Mouse (Mus musculus) E14TG2a.4 (cell line): ENCODE data around the gene Ier3.

Source experiments
- H3K27me3 ChIP-seq: 2 replicates; pipeline ENCODE4 v1.6.1; 2014; ENCODE audit warnings: low read length, control low read depth; ENCODE audit not compliant: insufficient read depth
- H3K36me3 ChIP-seq: 2 replicates; pipeline ENCODE4 v1.6.1; 2014; ENCODE audit warnings: low read length, control low read depth; ENCODE audit not compliant: insufficient read depth
- H3K4me1 ChIP-seq: replicated peaks from 2 replicates; pipeline ENCODE4 v1.6.1; 2014; ENCODE audit warnings: low read depth, low read length, control low read depth
- H3K4me3 ChIP-seq: replicated peaks from 2 replicates; pipeline ENCODE4 v1.5.1; 2014; ENCODE audit warnings: mild to moderate bottlenecking, low read length
- H3K9me3 ChIP-seq: 2 replicates; pipeline ENCODE4 v1.6.1; 2014; ENCODE audit warnings: low read length, control low read depth
- CTCF ChIP-seq: conservative IDR thresholded peaks from 2 replicates; pipeline ENCODE4 v1.5.1; 2014; ENCODE audit warnings: low read length
- NANOG ChIP-seq: IDR thresholded peaks from 2 replicates; pipeline ENCODE4 v1.6.1; 2014; ENCODE audit warnings: borderline replicate concordance, low read length, mixed read lengths
- POU5F1 ChIP-seq: IDR thresholded peaks from 2 replicates; pipeline ENCODE4 v1.6.1; 2014; ENCODE audit warnings: low read length, borderline replicate concordance

Ier3 gene

DNA sequence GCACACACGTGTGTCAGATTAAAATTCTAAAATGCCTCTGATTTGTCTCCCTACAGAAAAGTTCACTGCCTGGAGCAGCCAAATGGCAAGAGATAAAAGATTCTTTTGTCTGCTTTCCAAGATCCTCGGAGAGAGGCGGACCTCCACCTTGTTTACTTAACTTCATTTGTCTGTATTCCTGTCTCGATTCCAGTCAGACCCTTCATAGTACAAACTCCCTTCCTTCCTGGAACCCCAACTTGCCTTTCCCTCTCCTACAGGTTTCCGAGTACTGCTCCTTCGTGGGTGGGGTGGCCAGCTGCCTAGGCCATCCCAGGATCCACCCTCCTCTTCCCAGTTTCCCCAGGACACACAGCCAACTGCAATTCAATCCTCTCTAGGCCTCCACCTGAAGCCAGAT, 18.5 kb upstream of the Ier3 start:
- TF ChIP-seq CTCF (no peak), NANOG (no peak), POU5F1 (no peak)
- Histone ChIP-seq H3K4me3 (no peak overlapping the region), H3K27me3 (no peaks in the 10 kb centered on the region), H3K36me3 (no peaks in the 10 kb centered on the region), H3K9me3 (no peaks in the 10 kb centered on the region), H3K4me1 (peaks cover 37% of the 10 kb centered on the region)

DNA sequence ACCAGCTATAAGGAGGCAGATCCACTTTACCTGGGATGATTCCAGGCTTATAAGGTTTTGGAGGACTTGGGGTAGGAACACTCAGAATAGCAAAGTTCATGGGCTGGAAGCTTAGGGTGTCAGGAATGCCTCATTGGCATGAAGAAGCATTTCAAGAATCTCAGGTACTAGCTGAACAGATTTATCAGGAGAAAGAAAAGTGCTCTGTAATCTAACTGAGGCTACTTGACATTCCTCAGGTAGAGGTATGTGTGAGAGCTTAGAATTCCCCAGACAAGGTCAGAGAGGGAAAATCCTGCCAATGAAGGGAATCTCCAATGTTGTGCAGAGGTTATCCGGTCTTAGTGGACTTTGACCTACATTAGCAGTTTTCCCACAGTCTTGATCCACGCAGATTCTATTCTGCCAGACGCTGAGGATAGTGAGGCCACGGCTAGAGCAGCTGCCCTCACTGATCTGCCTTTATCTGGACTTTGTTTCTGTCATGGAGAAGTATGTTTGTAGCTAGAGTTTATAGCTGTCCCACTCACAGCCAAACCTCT, 17.6 kb upstream of the Ier3 start:
- TF ChIP-seq CTCF (no peak), NANOG (no peak), POU5F1 (no peak)
- Histone ChIP-seq H3K4me3 (no peak overlapping the region), H3K9me3 (no peaks in the 10 kb centered on the region), H3K4me1 (peaks cover 45% of the 10 kb centered on the region), H3K27me3 (no peaks in the 10 kb centered on the region), H3K36me3 (no peaks in the 10 kb centered on the region)

DNA sequence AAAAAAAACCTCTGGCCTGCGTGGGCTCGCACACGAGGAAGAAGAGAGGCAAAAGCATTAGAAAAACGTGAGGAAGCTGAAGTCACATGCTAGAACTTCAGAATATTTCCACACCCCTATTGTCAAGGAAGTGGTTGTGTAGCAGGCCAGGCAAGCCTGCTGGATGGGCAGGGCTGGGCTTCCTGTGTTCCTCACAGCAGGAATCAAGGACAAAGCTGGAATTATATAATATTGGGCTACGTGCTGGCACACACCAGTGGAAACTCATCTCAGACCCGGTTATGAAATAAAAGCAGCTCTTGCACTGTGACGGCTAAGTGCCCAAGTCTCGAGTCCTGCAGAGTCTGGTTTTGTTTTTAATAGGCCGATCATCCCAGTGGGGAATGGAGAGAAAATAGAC, 13.4 kb upstream of the Ier3 start:
- Histone ChIP-seq H3K4me3 (no peak overlapping the region), H3K36me3 (no peaks in the 10 kb centered on the region), H3K27me3 (no peaks in the 10 kb centered on the region), H3K9me3 (no peaks in the 10 kb centered on the region), H3K4me1 (peaks cover 60% of the 10 kb centered on the region)
- TF ChIP-seq NANOG (no peak), CTCF (no peak), POU5F1 (no peak)

DNA sequence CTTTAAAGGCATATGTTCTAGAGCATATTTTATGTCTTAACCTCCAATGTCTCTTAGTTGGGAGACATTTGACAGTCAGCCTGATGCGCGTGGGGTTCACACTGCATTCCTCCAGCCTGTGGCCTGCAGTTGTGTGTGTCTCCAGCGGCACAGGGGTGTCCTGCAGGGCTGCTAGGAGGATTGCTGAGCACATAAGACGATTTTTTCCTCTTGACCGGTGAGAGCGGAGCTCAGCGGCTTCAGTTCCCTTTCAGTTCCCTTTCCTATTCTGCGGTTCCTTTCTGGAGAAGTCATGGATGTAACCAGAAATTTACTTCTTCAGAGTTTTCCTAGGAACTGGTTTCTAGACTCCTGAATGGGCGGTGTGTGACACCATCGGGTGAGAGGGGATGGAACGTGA, 12.1 kb upstream of the Ier3 start:
- H3K36me3 ChIP-seq, result no peaks in the 10 kb centered on the region
- peaks cover 5% of the 10 kb centered on the region; the same call in 1 of the 2 replicates for H3K27me3 ChIP-seq
- peaks cover 60% of the 10 kb centered on the region for H3K4me1 ChIP-seq
- H3K4me3 ChIP-seq, result no peak overlapping the region
- no peak for TF ChIP-seq NANOG
- no peak for TF ChIP-seq CTCF
- no peak for TF ChIP-seq POU5F1
- H3K9me3 ChIP-seq, result no peaks in the 10 kb centered on the region

DNA sequence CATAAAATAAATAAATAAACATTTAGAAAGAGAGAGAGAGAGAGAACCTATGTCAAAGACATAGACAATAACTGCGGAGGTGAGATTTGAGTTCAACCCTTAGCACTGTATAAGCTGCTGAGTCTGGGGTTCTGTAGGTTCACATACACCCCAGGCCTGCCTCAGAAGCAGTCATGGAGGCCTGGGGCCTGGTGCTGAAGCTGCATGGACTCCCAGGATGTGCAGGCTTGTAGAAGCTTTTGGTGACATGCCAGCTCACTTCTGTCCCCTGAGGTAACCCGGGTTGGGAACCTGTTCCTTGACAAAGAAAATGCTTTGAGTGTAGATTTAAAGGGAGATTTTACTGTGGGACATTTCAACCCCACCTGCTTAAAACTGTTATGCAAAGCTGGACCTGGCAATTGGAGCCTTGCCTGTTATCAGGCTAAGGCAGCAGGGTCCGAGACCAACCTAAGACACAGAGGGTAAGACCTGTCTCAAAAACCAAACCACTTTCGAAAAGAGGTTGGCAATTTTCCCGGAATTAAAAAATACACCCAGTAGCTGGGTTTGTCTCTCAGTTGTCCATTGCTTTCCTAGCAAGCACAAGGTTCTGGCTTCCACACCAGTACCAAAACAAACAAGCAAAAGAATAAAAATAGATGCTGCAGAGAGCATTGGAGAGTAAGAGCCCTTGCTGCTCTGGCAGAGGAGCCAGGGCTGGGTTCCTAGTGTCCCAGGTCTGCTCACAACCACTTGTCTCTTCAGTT, 10.4 kb upstream of the Ier3 start:
- H3K4me3 ChIP-seq, result no peak overlapping the region
- no peaks in the 10 kb centered on the region for H3K9me3 ChIP-seq
- no peaks in the 10 kb centered on the region for H3K36me3 ChIP-seq
- TF ChIP-seq NANOG (no peak), POU5F1 (no peak), CTCF (no peak)
- H3K27me3 ChIP-seq, result peaks cover 5% of the 10 kb centered on the region; the same call in 1 of the 2 replicates
- peaks cover 68% of the 10 kb centered on the region for H3K4me1 ChIP-seq

DNA sequence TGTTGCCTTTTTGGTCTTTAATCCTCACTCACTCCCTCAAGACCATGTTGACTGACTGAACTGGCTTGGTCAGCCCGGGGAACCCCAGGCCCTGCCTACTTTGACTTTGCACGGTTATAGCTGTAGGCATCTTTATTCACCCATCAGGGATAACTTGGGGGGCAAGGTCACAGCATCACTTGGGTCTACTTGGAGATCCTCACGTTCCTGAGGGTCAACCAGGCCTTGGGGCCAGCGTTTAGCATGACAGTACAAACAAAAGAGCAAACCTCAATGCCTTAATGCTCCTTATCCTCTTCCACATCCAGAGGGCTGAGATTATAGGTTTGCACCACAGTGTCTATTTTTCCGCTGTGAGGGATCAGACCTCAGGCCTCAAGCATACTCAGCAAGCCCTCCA, 9.2 kb upstream of the Ier3 start:
- Histone ChIP-seq H3K4me3 (no peak overlapping the region; the same call in 1 of the 2 replicates), H3K4me1 (peaks cover 79% of the 10 kb centered on the region), H3K9me3 (no peaks in the 10 kb centered on the region), H3K36me3 (no peaks in the 10 kb centered on the region), H3K27me3 (peaks cover 5% of the 10 kb centered on the region; the same call in 1 of the 2 replicates)
- TF ChIP-seq CTCF (no peak), NANOG (no peak), POU5F1 (no peak)

DNA sequence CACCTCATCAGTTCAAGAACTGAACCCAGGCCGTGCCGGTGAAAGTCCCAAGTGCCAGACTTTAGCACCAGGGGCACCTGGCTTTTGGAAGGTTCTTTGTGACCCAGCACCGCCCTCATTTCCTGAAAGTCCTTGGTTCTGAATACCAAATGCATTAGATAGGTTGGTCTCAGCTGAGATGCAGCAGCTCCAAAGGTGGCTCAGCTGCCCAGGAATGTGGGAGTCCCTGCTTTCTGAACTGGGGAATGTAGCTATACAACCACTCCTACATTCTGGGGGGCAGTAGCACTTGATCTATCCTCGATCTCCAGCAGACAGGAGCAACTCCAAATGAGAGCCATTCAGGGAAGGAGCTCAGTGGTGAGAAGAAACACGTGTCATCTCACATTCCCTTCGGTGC, 8.7 kb upstream of the Ier3 start:
- H3K4me3 ChIP-seq, result no peak overlapping the region; the same call in 1 of the 2 replicates
- H3K27me3 ChIP-seq, result peaks cover 5% of the 10 kb centered on the region; the same call in 1 of the 2 replicates
- H3K4me1 ChIP-seq, result peaks cover 80% of the 10 kb centered on the region
- no peak for TF ChIP-seq NANOG
- no peak for TF ChIP-seq POU5F1
- no peak for TF ChIP-seq CTCF
- H3K36me3 ChIP-seq, result no peaks in the 10 kb centered on the region
- no peaks in the 10 kb centered on the region for H3K9me3 ChIP-seq

DNA sequence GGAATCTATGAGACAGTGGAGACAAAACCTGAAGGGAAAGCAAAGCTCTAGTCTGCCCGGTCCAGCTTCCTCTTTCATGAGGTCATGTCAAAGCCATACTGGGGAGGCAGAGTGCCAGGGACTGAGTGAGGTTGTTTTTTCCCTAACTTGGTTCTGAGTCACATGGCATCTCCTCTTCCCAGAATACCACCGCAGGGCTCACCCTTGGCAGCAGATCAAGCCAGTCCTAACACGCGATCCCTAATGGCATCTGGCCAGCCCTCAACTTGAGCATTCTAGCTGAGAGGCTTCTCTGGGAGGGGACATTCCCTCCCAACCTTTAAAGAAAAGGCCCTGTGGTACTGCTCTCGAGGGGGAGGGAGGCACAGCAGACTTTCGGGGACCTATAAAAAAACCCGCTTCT, 8.2 kb upstream of the Ier3 start:
- peaks cover 77% of the 10 kb centered on the region for H3K4me1 ChIP-seq
- peak overlapping the region; percentile 39 for H3K4me3 ChIP-seq
- H3K27me3 ChIP-seq, result peaks cover 5% of the 10 kb centered on the region; the same call in 1 of the 2 replicates
- no peaks in the 10 kb centered on the region for H3K36me3 ChIP-seq
- TF ChIP-seq CTCF (no peak), POU5F1 (no peak), NANOG (no peak)
- H3K9me3 ChIP-seq, result no peaks in the 10 kb centered on the region

DNA sequence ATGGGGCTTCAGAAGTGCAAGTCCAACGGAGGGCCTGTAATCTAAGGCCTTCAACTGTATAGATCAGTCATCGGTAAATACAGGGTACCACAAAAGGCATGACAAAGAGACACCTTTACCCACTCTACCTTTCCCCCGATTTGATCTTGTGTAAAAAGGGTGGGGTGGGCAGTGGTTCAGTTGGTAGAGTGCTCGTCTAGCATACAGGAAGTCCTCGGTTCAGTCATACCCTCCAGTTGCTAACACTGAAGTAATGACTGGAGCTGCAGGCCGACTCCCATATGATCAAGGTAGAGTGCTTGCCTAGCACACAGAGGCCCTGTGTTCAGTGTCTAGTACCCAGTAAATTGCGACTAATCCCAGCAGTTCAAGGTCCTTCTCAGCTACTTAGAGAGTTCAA, 7.8 kb upstream of the Ier3 start:
- peaks cover 73% of the 10 kb centered on the region for H3K4me1 ChIP-seq
- no peak for TF ChIP-seq NANOG
- TF ChIP-seq POU5F1, result no peak
- no peak for TF ChIP-seq CTCF
- H3K36me3 ChIP-seq, result no peaks in the 10 kb centered on the region
- H3K9me3 ChIP-seq, result no peaks in the 10 kb centered on the region
- H3K4me3 ChIP-seq, result peak overlapping the region; percentile 39; the same call in 1 of the 2 replicates
- H3K27me3 ChIP-seq, result peaks cover 5% of the 10 kb centered on the region; the same call in 1 of the 2 replicates
